ENCODE assay signal across 12 mouse cellular contexts in genomic region chr1:124652251-124652861, GRCm38 (mm10).
DNase-seq lines count a peak whose midpoint lies in the region; ATAC-seq and TF ChIP-seq lines count a peak whose summit lies in the region.
"Had no signal": no experiment of that assay in that cellular context is flagged by ENCODE, and none has a peak within 500 bp of the region (broad histone marks: within the 10 kb centered on the region; RNA-seq: fewer than 3 reads in every experiment).

No protein-coding gene starts in this region.

- H3K9me3 ChIP-seq in hindbrain, embryonic 15.5 days, result no peaks in the 10 kb centered on the region
- H3K9me3 ChIP-seq: limb, embryonic 13.5 days; lung, embryonic 15.5 days had no signal

- 72% methylated on average over 3 of the region's 3 CpGs for WGBS in cerebellum, adult 2 months
- 64% methylated on average over 3 of the region's 3 CpGs for WGBS in hindbrain, embryonic 15.5 days

- no peak overlapping the region for H3K27ac ChIP-seq in cerebellum, adult 2 months (ENCODE audit: insufficient read depth, low read length)
- H3K27ac ChIP-seq in layer of hippocampus, adult 2 months, result no peak overlapping the region
- H3K27ac ChIP-seq in hindbrain, embryonic 15.5 days (replicated peaks), result no peak overlapping the region; the same call in 1 of the 2 replicates
- H3K27ac ChIP-seq: heart, adult 2 months; limb, embryonic 13.5 days; lung, embryonic 15.5 days had no signal

- peak; percentile 68; the same call in 1 of the 2 replicates for ATAC-seq in hindbrain, embryonic 15.5 days (ENCODE audit: low FRiP score, low read depth)
- ATAC-seq: activated CD4-positive, CD25-positive, alpha-beta regulatory T cell, adult 4 months had no signal

- DNase-seq in cerebellum, adult 2 months, result no peak
- no peak for DNase-seq in cerebellum, adult 11 months
- peak; percentile 1 to 14 for DNase-seq in layer of hippocampus, adult 2 months (ENCODE audit: low spot score in 2 of 2)
- DNase-seq in layer of hippocampus, adult 8-10 months (ENCODE audit: low spot score in 2 of 2), result no peak
- DNase-seq in retina, embryonic 14.5 days (ENCODE audit: low spot score), result peak; percentile 75
- DNase-seq in urinary bladder, postnatal 10 days (ENCODE audit: low spot score), result no peak
- DNase-seq in urinary bladder, postnatal 36 days (ENCODE audit: low spot score in 2 of 2), result no peak
- DNase-seq: heart, adult 2 months had no signal

- H3K4me2 ChIP-seq in hindbrain, embryonic 15.5 days, result no peak overlapping the region
- H3K4me2 ChIP-seq: limb, embryonic 13.5 days; lung, embryonic 15.5 days had no signal

- H3K9ac ChIP-seq in hindbrain, embryonic 15.5 days, result no peak overlapping the region
- H3K9ac ChIP-seq: limb, embryonic 13.5 days; lung, embryonic 15.5 days had no signal

- no peaks in the 10 kb centered on the region; the same call in 1 of the 2 replicates for H3K27me3 ChIP-seq in cerebellum, adult 2 months (ENCODE audit: control insufficient read depth, insufficient read depth, low read length)
- no peaks in the 10 kb centered on the region for H3K27me3 ChIP-seq in hindbrain, embryonic 15.5 days
- H3K27me3 ChIP-seq: limb, embryonic 13.5 days; lung, embryonic 15.5 days had no signal

- peak; percentile 6; the same call in 1 of the 2 replicates for TF ChIP-seq CTCF in cerebellum, adult 2 months (IDR thresholded peaks at IDR 0.05; ENCODE audit: borderline replicate concordance, insufficient read depth, low read depth, low read length)
- TF ChIP-seq CTCF in layer of hippocampus, adult 2 months (conservative IDR thresholded peaks at IDR 0.05), result peak; percentile 74

- TF ChIP-seq POLR2A in cerebellum, adult 2 months (IDR thresholded peaks at IDR 0.05; ENCODE audit: borderline replicate concordance, insufficient read depth, low read length), result no peak

- H3K4me3 ChIP-seq in cerebellum, adult 2 months (replicated peaks; ENCODE audit: insufficient read depth, low read depth, low read length), result no peak overlapping the region
- H3K4me3 ChIP-seq in layer of hippocampus, adult 2 months, result no peak overlapping the region
- no peak overlapping the region for H3K4me3 ChIP-seq in hindbrain, embryonic 15.5 days
- H3K4me3 ChIP-seq: heart, adult 2 months; limb, embryonic 13.5 days; lung, embryonic 15.5 days had no signal

- H3K4me1 ChIP-seq in cerebellum, adult 2 months (ENCODE audit: control insufficient read depth, insufficient read depth, low read length), result no peaks in the 10 kb centered on the region
- H3K4me1 ChIP-seq in hindbrain, embryonic 15.5 days (replicated peaks), result no peaks in the 10 kb centered on the region
- H3K4me1 ChIP-seq: limb, embryonic 13.5 days; lung, embryonic 15.5 days had no signal

- no peaks in the 10 kb centered on the region for H3K36me3 ChIP-seq in hindbrain, embryonic 15.5 days
- H3K36me3 ChIP-seq: limb, embryonic 13.5 days; lung, embryonic 15.5 days had no signal

Comparison
In these comparisons a context has a peak if more than half of its experiments do, and no peak if none do; other contexts are left out.
1. DNase-seq: peak in layer of hippocampus, adult 2 months (2 of 2) and retina, embryonic 14.5 days (single experiment); none in cerebellum, adult 2 months (0 of 2), cerebellum, adult 11 months (single experiment), layer of hippocampus, adult 8-10 months (0 of 2), urinary bladder, postnatal 10 days (single experiment) and urinary bladder, postnatal 36 days (0 of 2).